Mouse (Mus musculus): ENCODE results near the gene Neurl1a. TPM values are rescaled to one million over a fixed set of nuclear protein-coding genes. Genes with fewer than 3 reads are reported as not detected.
A peak's percentile ranks its signal among the peaks of the same experiment; 100 is the strongest.

The Neurl1a gene
- total RNA-seq, 2 experiments from 2014 or later, result 11.5 to 15.3 TPM

GRCm38 (mm10) chr19:47245512-47245911 is 66.9 kb downstream of the Neurl1a start:
- no peak for DNase-seq

GRCm38 (mm10) chr19:47247791-47248190 is 69.2 kb downstream of the Neurl1a start:
- DNase-seq, result no peak

- no peak for DNase-seq
Measured at GRCm38 (mm10) chr19:47248296-47248695, 69.7 kb downstream of the Neurl1a start.

- DNase-seq, result no peak
Measured at GRCm38 (mm10) chr19:47248906-47249568, 70.4 kb downstream of the Neurl1a start.

- no peak for DNase-seq
Measured at GRCm38 (mm10) chr19:47250931-47251330, 72.3 kb downstream of the Neurl1a start.

- peak; percentile 40 to 48 for DNase-seq
Measured at GRCm38 (mm10) chr19:47253053-47253628, 74.5 kb downstream of the Neurl1a start.

GRCm38 (mm10) chr19:47255036-47255435 is 76.4 kb downstream of the Neurl1a start:
- no peak for DNase-seq

- no peak for DNase-seq
Measured at GRCm38 (mm10) chr19:47255919-47256318, 77.3 kb downstream of the Neurl1a start.

GRCm38 (mm10) chr19:47259581-47259980 is 81.0 kb downstream of the Neurl1a start:
- peak; percentile 47 to 54 for DNase-seq

GRCm38 (mm10) chr19:47261196-47261595 is 82.6 kb downstream of the Neurl1a start:
- no peak for DNase-seq

- no peak for DNase-seq
Measured at GRCm38 (mm10) chr19:47263621-47264020, 85.0 kb downstream of the Neurl1a start.

GRCm38 (mm10) chr19:47264322-47265092 is 85.9 kb downstream of the Neurl1a start:
- peak; percentile 81 to 82 for DNase-seq

GRCm38 (mm10) chr19:47266070-47266801 is 87.6 kb downstream of the Neurl1a start:
- DNase-seq, result no peak

- no peak for DNase-seq
Measured at GRCm38 (mm10) chr19:47267066-47267465, 88.4 kb downstream of the Neurl1a start.

- DNase-seq, result peak; percentile 29 to 58
Measured at GRCm38 (mm10) chr19:47269729-47270128, 91.1 kb downstream of the Neurl1a start.

GRCm38 (mm10) chr19:47270520-47270919 is 91.9 kb downstream of the Neurl1a start:
- no peak for DNase-seq

- peak in 1 of 2 experiments; percentile 18 for DNase-seq
Measured at GRCm38 (mm10) chr19:47276730-47277129, 98.1 kb downstream of the Neurl1a start.

- no peak for DNase-seq
Measured at GRCm38 (mm10) chr19:47279372-47279771, 100.8 kb downstream of the Neurl1a start.

- peak; percentile 60 to 75 for DNase-seq
Measured at GRCm38 (mm10) chr19:47279788-47280532, 101.3 kb downstream of the Neurl1a start.

- DNase-seq, result peak in 1 of 2 experiments; percentile 35
Measured at GRCm38 (mm10) chr19:47280894-47281293, 102.3 kb downstream of the Neurl1a start.

- DNase-seq, result peak; percentile 49 to 53
Measured at GRCm38 (mm10) chr19:47282050-47282454, 103.4 kb downstream of the Neurl1a start.
